Mouse (Mus musculus) ES-Bruce4 (cell line): ENCODE measurements around the gene Cnst.
A peak's percentile ranks its signal among the peaks of the same experiment; 100 is the strongest.

Experiments
- CTCF ChIP-seq: IDR thresholded peaks from one replicate; pipeline ENCODE4 v1.8.1; 2011; ENCODE audit warnings: low read depth, low read length
- EP300 ChIP-seq: IDR thresholded peaks from 2 replicates; pipeline ENCODE4 v1.6.1; 2011; ENCODE audit warnings: low read depth, low read length; ENCODE audit not compliant: insufficient read depth
- POLR2A ChIP-seq: IDR thresholded peaks from one replicate; pipeline ENCODE4 v1.8.1; 2011; ENCODE audit warnings: low read length; ENCODE audit not compliant: insufficient read depth

GRCm38 (mm10) chr1:179604526-179604925, 58.4 kb downstream of the Cnst start:
- TF ChIP-seq CTCF (no peak), POLR2A (no peak), EP300 (peak; percentile 76; the same call in 1 of the 2 replicates)
